Mouse (Mus musculus) liver, postnatal 0 days (tissue): ENCODE results near the gene B4galt2.

Experiments
- CTCF ChIP-seq: sonication (generic); IDR thresholded peaks from 2 replicates; pipeline ENCODE4 v1.5.1; 2016; ENCODE audit warnings: antibody characterized with exemption, low read depth
- EP300 ChIP-seq: IDR thresholded peaks from 2 replicates; pipeline ENCODE4 v1.6.1; 2016; ENCODE audit warnings: antibody characterized with exemption, low read depth, mild to moderate bottlenecking

DNA sequence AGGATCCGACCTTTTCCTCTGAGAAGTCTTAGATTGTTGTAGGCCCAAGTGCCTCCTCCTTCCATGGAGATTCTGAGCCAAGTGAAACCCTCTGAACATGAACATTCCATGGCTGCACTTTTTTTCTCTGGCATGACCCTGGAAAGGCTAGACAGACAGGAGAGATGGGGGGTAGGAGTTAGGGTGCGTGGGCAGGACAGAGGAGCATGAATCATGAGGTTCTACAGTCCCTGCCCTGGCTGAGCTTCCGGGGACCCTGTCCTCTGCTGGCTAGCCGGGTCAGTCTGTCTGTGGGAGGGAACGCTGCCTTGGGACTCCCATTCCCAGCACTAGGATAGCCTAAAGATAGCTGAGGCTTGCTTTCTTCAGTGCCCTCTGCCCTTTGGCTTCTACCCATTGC is 38.8 kb downstream of the B4galt2 start:
- no peak for TF ChIP-seq CTCF
- no peak for TF ChIP-seq EP300
